Mouse (Mus musculus) CH12.LX (cell line): ENCODE results near the gene Slc18b1. TPM values are rescaled to one million over a fixed set of nuclear protein-coding genes. Genes with fewer than 3 reads are reported as not detected.
"Not testable (repeated sequence)": the region's sequence is repeated elsewhere in the genome, so short reads cannot be mapped to it uniquely, and the experiment has no call there.

ENCODE experiments used
- DNase-seq: peaks from one replicate; pipeline ENCODE4 v3.0.0-alpha.2; 2013; ENCODE audit errors: extremely low read depth
- H3K27ac ChIP-seq: 2 replicates; pipeline ENCODE4 v1.5.1; 2012; ENCODE audit warnings: low read depth, mild to moderate bottlenecking, control low read depth, moderate library complexity; ENCODE audit not compliant: insufficient read depth
- H3K27me3 ChIP-seq: replicated peaks from 2 replicates; pipeline ENCODE3; 2012; ENCODE audit warnings: inconsistent platforms
- H3K36me3 ChIP-seq, 2 experiments: replicated peaks in 1 of 2; 2 replicates each; pipeline versions ENCODE3 to v1.6.1; 2012; ENCODE audit warnings: inconsistent platforms in 1 of 2, low read length in 1 of 2, mild to moderate bottlenecking in 1 of 2, mixed read lengths in 1 of 2, moderate library complexity in 1 of 2; ENCODE audit not compliant: control insufficient read depth in 1 of 2, insufficient read depth in 1 of 2
- H3K4me1 ChIP-seq, 2 experiments: 2 replicates each; pipeline ENCODE4 v1.6.1; 2012; ENCODE audit warnings: inconsistent platforms in 1 of 2, moderate library complexity in 1 of 2; ENCODE audit not compliant: insufficient read depth in 2 of 2, control insufficient read depth in 1 of 2
- H3K4me2 ChIP-seq: 2 replicates; pipeline ENCODE4 v1.6.1; 2012; ENCODE audit warnings: low read depth, mild to moderate bottlenecking, control low read depth; ENCODE audit not compliant: poor library complexity, insufficient read depth, severe bottlenecking
- H3K4me3 ChIP-seq, 3 experiments: fragments of 150-350 bp in 1 of 3; sonication (generic) in 1 of 3; replicated peaks in 1 of 3; 2 replicates each; pipeline versions ENCODE3 to v1.5.1; 2011 to 2012; ENCODE audit warnings: low read depth in 2 of 3, low read length in 2 of 3, mild to moderate bottlenecking in 2 of 3, moderate library complexity in 2 of 3, control low read depth in 1 of 3, improper control_type of control experiment in 1 of 3, inconsistent platforms in 1 of 3, mixed read lengths in 1 of 3; ENCODE audit not compliant: poor library complexity in 1 of 3
- H3K79me2 ChIP-seq: replicated peaks from 2 replicates; pipeline ENCODE4 v1.6.1; 2012; ENCODE audit warnings: mild to moderate bottlenecking, moderate library complexity; ENCODE audit not compliant: control insufficient read depth, poor library complexity, insufficient read depth, severe bottlenecking; ENCODE audit errors: extremely low read depth
- H3K9ac ChIP-seq: 2 replicates; pipeline ENCODE4 v1.6.1; 2012; ENCODE audit warnings: low read depth, mild to moderate bottlenecking, control low read depth, moderate library complexity; ENCODE audit not compliant: insufficient read depth
- H3K9me3 ChIP-seq: replicated peaks from 2 replicates; pipeline ENCODE3; 2012; ENCODE audit warnings: low read length, inconsistent platforms, mixed read lengths
- BHLHE40 ChIP-seq: IDR thresholded peaks from 2 replicates; pipeline ENCODE4 v1.6.1; 2011; ENCODE audit warnings: mild to moderate bottlenecking, low read depth, low read length, improper control_type of control experiment
- CHD1 ChIP-seq: IDR thresholded peaks from 2 replicates; pipeline ENCODE4 v1.6.1; 2012; ENCODE audit warnings: low read depth, low read length, improper control_type of control experiment, inconsistent platforms
- CTCF ChIP-seq, 2 experiments: IDR thresholded peaks in 1 of 2; conservative IDR thresholded peaks in 1 of 2; 2 replicates each; pipeline ENCODE4 v1.5.1; 2011 to 2012; ENCODE audit warnings: low read depth in 2 of 2, low read length in 2 of 2, improper control_type of control experiment in 1 of 2, inconsistent platforms in 1 of 2, mild to moderate bottlenecking in 1 of 2, moderate library complexity in 1 of 2
- E2F4 ChIP-seq: IDR thresholded peaks from 2 replicates; pipeline ENCODE4 v1.6.1; 2011; ENCODE audit warnings: low read depth, low read length, improper control_type of control experiment; ENCODE audit not compliant: insufficient replicate concordance
- HCFC1 ChIP-seq: IDR thresholded peaks from 2 replicates; pipeline ENCODE4 v1.6.1; 2012; ENCODE audit warnings: low read depth, mild to moderate bottlenecking, inconsistent platforms, low read length, improper control_type of control experiment
- IRF4 ChIP-seq: IDR thresholded peaks from 2 replicates; pipeline ENCODE4 v1.6.1; 2014; ENCODE audit warnings: low read depth, mild to moderate bottlenecking, inconsistent platforms, low read length, improper control_type of control experiment
- JUND ChIP-seq: conservative IDR thresholded peaks from 2 replicates; pipeline ENCODE4 v1.6.1; 2011; ENCODE audit warnings: low read depth, low read length, improper control_type of control experiment
- KAT2A ChIP-seq: IDR thresholded peaks from 2 replicates; pipeline ENCODE4 v1.6.1; 2012; ENCODE audit warnings: low read length, improper control_type of control experiment, inconsistent platforms; ENCODE audit not compliant: insufficient replicate concordance
- MAX ChIP-seq: IDR thresholded peaks from 2 replicates; pipeline ENCODE4 v1.6.1; 2011; ENCODE audit warnings: low read length, improper control_type of control experiment
- MAZ ChIP-seq: IDR thresholded peaks from 2 replicates; pipeline ENCODE4 v1.6.1; 2012; ENCODE audit warnings: low read depth, mild to moderate bottlenecking, inconsistent platforms, low read length, improper control_type of control experiment, moderate library complexity
- MXI1 ChIP-seq: IDR thresholded peaks from 2 replicates; pipeline ENCODE4 v1.6.1; 2011; ENCODE audit warnings: mild to moderate bottlenecking, low read depth, low read length, improper control_type of control experiment
- MYC ChIP-seq: IDR thresholded peaks from 2 replicates; pipeline ENCODE4 v1.6.1; 2011; ENCODE audit warnings: low read depth, mild to moderate bottlenecking, improper control_type of control experiment, low read length
- NELFE ChIP-seq: IDR thresholded peaks from 2 replicates; pipeline ENCODE4 v1.6.1; 2011; ENCODE audit warnings: low read depth, low read length, improper control_type of control experiment
- NRF1 ChIP-seq: IDR thresholded peaks from 2 replicates; pipeline ENCODE4 v1.6.1; 2014; ENCODE audit warnings: low read depth, mild to moderate bottlenecking, inconsistent platforms, low read length, improper control_type of control experiment, moderate library complexity
- PAX5 ChIP-seq: IDR thresholded peaks from 2 replicates; pipeline ENCODE4 v1.6.1; 2012; ENCODE audit warnings: low read length, inconsistent platforms, mixed read lengths
- POLR2A ChIP-seq: IDR thresholded peaks from 2 replicates; pipeline ENCODE4 v1.6.1; 2011; ENCODE audit warnings: low read depth, mild to moderate bottlenecking, improper control_type of control experiment, low read length
- POLR2AphosphoS2 ChIP-seq: IDR thresholded peaks from 2 replicates; pipeline ENCODE4 v1.6.1; 2011; ENCODE audit warnings: low read depth, low read length, improper control_type of control experiment
- RCOR1 ChIP-seq: conservative IDR thresholded peaks from 2 replicates; pipeline ENCODE4 v1.6.1; 2012; ENCODE audit warnings: low read depth, mild to moderate bottlenecking, inconsistent platforms, low read length, improper control_type of control experiment
- SIN3A ChIP-seq: IDR thresholded peaks from 2 replicates; pipeline ENCODE4 v1.6.1; 2012; ENCODE audit warnings: low read length, improper control_type of control experiment, inconsistent platforms
- SMC3 ChIP-seq: IDR thresholded peaks from 2 replicates; pipeline ENCODE4 v1.6.1; 2011; ENCODE audit warnings: low read depth, low read length, improper control_type of control experiment
- TBP ChIP-seq: conservative IDR thresholded peaks from 2 replicates; pipeline ENCODE4 v1.6.1; 2011; ENCODE audit warnings: low read depth, low read length, improper control_type of control experiment
- TCF12 ChIP-seq: IDR thresholded peaks from 2 replicates; pipeline ENCODE4 v1.6.1; 2014; ENCODE audit warnings: low read depth, mild to moderate bottlenecking, inconsistent platforms, low read length, improper control_type of control experiment
- UBTF ChIP-seq: IDR thresholded peaks from 2 replicates; pipeline ENCODE4 v1.6.1; 2012; ENCODE audit warnings: low read depth, mild to moderate bottlenecking, inconsistent platforms, low read length, improper control_type of control experiment, moderate library complexity
- USF1 ChIP-seq: IDR thresholded peaks from 2 replicates; pipeline ENCODE4 v1.6.1; 2014; ENCODE audit warnings: low read depth, mild to moderate bottlenecking, inconsistent platforms, low read length, improper control_type of control experiment
- USF2 ChIP-seq: conservative IDR thresholded peaks from 2 replicates; pipeline ENCODE4 v1.6.1; 2011; ENCODE audit warnings: low read depth, low read length, improper control_type of control experiment
- ZC3H11A ChIP-seq: IDR thresholded peaks from 2 replicates; pipeline ENCODE4 v1.6.1; 2012; ENCODE audit warnings: low read depth, mild to moderate bottlenecking, inconsistent platforms, low read length, improper control_type of control experiment
- ZMIZ1 ChIP-seq: IDR thresholded peaks from 2 replicates; pipeline ENCODE4 v1.6.1; 2012; ENCODE audit warnings: low read depth, mild to moderate bottlenecking, inconsistent platforms, low read length, improper control_type of control experiment
- dilution Hi-C: fragments of 300-500 bp; cut with MboI; formaldehyde crosslinking; loops from 2 replicates; pipeline ENCODE4 v1.14.3; 2020; ENCODE audit warnings: low sequenced_read_pairs; ENCODE audit not compliant: extremely low pct_unique_long_range_greater_than_20kb, extremely low pct_ligation_motif_present
- in situ Hi-C: fragments of 300-500 bp; cut with MboI; formaldehyde crosslinking; loops from 3 replicates; pipeline ENCODE4 v1.14.3; 2019; ENCODE audit warnings: low sequenced_read_pairs, low pct_ligation_motif_present, low pct_unique_long_range_greater_than_20kb, mixed read lengths
- polyA plus RNA-seq: library from polyadenylated mRNA; unstranded; fragments of >175 nt; gene quantifications from 2 replicates; pipeline ENCODE4 v1.2.1, GENCODE M21; 2012; ENCODE audit warnings: low read depth; ENCODE audit not compliant: insufficient read length
- total RNA-seq, 2 experiments: library from RNA; depleted of rRNA; stranded (reverse); fragments of 300-350 nt in 1 of 2; fragments of >200 nt in 1 of 2; gene quantifications; 2 replicates each; pipeline ENCODE4 v1.2.3; 2012 to 2014

Gene Slc18b1
- total and polyA plus RNA-seq, 3 experiments: not detected

DNA sequence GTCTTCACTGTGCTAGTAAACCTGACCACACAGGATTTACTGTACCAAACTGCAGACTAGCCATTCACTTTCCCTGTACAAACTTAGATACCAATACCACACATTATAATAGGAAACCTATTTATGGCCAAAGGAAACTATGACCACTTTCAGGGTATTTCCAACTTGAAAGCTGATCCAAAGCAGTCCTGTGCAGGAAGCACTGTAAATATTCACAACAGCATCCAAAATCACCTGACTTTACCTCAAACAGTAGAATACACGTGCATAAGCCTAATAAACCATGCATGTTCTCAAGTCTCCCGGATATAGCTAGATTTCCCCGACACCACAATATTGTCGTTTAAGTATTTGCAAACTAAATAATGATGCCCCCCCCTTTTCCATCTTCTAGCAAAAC is 10.7 kb upstream of the Slc18b1 start (continued):
- TF ChIP-seq HCFC1 (no peak), UBTF (no peak), NELFE (no peak), PAX5 (no peak), SMC3 (no peak), ZC3H11A (no peak), CHD1 (no peak; the same call in none of the 2 replicates), MAZ (no peak), MAX (no peak), ZMIZ1 (no peak; the same call in 1 of the 2 replicates), NRF1 (no peak), USF2 (no peak), JUND (peak; percentile 51; the same call in 1 of the 2 replicates), MYC (no peak), RCOR1 (no peak)

DNA sequence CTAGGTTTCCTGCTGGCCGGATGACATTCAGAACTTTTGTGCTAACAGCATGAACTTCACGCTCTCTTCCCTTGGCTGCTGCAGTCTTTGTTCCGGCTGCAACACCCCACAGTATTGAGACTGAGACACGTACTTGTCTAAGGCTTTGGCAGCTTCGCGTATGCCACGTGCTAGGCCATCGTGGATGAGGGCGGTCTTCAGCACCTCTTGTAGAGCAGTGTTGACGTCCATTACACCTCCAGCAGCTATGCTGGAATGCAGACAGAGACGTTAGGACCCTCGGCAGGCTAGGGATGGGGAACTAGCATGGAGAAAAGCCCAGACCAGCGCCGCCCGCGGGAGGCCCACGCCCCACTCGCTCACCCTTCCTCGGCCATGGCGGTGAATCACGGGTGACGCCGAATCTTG is 10.2 kb upstream of the Slc18b1 start:
- DNase-seq: not testable (repeated sequence)
- H3K79me2 ChIP-seq: peaks cover 30% of the 10 kb centered on the region
- TF ChIP-seq MYC: peak; percentile 64; the same call in 1 of the 2 replicates
- TF ChIP-seq SIN3A: 0 out of 2 replicates have a peak, but pooled peaks have one; percentile 9
- TF ChIP-seq POLR2AphosphoS2: 0 out of 2 replicates have a peak, but pooled peaks have one; percentile 52
- TF ChIP-seq, all 38 proteins: peak for 3; not testable (repeated sequence) for 35
- Histone ChIP-seq H3K36me3 (peaks cover 33 to 40% of the 10 kb centered on the region in 2 experiments), H3K4me1 (peaks cover 2 to 32% of the 10 kb centered on the region in 2 experiments; a peak in 3 of 4 replicates), H3K27ac (peak overlapping the region; percentile 54), H3K4me2 (peak overlapping the region; percentile 97), H3K4me3 (peak overlapping the region; percentile 71 to 88 (median 78)), H3K9ac (peak overlapping the region; percentile 88)
- H3K9me3 ChIP-seq, H3K27me3 ChIP-seq, dilution Hi-C loops, in situ Hi-C loops: not testable (repeated sequence)

DNA sequence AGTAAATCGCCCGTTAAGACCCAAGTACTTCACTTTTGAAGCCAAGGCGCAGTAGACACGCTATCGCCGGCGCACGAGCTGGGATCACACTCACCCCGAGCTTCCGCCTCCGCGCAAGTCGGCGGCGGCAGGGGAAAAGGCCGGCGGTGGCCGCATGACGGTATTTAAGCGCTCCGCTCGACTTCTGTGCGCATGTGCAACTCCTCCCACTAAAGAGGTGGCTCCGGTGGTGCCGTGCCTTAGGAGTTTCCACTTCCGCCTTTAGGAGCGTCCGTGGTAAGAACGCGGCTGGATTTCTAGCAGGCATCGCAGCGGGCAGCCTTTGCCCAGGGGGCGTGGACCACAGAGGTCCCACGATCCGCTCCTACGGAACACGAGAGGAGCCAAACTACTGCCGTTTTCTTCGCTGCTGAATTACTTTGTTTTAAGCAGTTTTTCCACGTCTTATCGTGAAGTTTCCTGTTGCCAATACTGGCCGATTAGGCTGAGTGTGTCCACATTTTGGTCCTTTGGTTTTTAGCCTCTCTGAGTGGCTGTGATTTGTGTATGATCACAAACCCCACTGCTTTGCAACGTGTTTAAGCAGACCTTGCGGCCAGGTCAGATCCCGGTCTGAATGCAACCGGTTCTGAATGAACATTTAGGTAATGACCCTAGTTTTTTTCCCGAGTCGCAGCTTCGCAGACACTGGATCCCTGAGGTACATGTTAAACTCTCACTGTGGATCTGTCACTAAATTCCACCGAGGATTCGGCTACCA is 9.5 kb upstream of the Slc18b1 start, which contains the start of gene Rps12:
Rps12 (minus strand) TSS at position 214 of the 760 bp plus-strand sequence.
- Histone ChIP-seq H3K9me3 (no peaks in the 10 kb centered on the region), H3K4me3 (peak within 1 kb of the TSS; percentile 78 to 96 (median 88)), H3K4me2 (peak within 1 kb of the TSS; percentile 97), H3K36me3 (peaks cover 33 to 40% of the 10 kb centered on the region in 2 experiments), H3K4me1 (peaks cover 2 to 36% of the 10 kb centered on the region in 2 experiments; a peak in 3 of 4 replicates), H3K27me3 (no peaks in the 10 kb centered on the region), H3K27ac (peak within 1 kb of the TSS; percentile 54), H3K9ac (peak within 1 kb of the TSS; percentile 95), H3K79me2 (peaks cover 30% of the 10 kb centered on the region)
- in situ Hi-C loops: no loop called here
- dilution Hi-C loops: no loop called here
- DNase-seq: peak; percentile 97
- TF ChIP-seq BHLHE40 (peak; percentile 18; the same call in 1 of the 2 replicates), ZC3H11A (no peak), CTCF (conservative IDR thresholded peaks at IDR 0.05 in 1 of 2, IDR thresholded peaks at IDR 0.05 in 1 of 2; ENCODE audit: low read depth in 2 of 2, low read length in 2 of 2) (peak in 1 of 2 experiments; percentile 17; a peak in 1 of 4 replicates), KAT2A (peak; percentile 94), TCF12 (peak; percentile 88), HCFC1 (peak; percentile 95), SMC3 (no peak), CHD1 (no peak), E2F4 (no peak), MXI1 (peak; percentile 86), POLR2A (peak; percentile 99), RCOR1 (no peak), TBP (peak; percentile 98), PAX5 (no peak), MAZ (no peak), USF1 (no peak), IRF4 (peak; percentile 60; the same call in 1 of the 2 replicates), ZMIZ1 (peak; percentile 98), JUND (0 out of 2 replicates have a peak, but pooled peaks have one; percentile 31), POLR2AphosphoS2 (peak; percentile 95; the same call in 1 of the 2 replicates), NELFE (peak; percentile 100)
